ENCODE assay signal across 21 mouse cellular contexts in genomic region chr8:40005207-40005837, GRCm38 (mm10).
DNase-seq lines count a peak whose midpoint lies in the region; ATAC-seq and TF ChIP-seq lines count a peak whose summit lies in the region.
"Had no signal": no experiment of that assay in that cellular context is flagged by ENCODE, and none has a peak within 500 bp of the region (broad histone marks: within the 10 kb centered on the region; RNA-seq: fewer than 3 reads in every experiment).

No protein-coding gene starts in this region.

- H3K27ac ChIP-seq in heart, adult 2 months: peak overlapping the region; percentile 61
- peak overlapping the region; percentile 60 for H3K27ac ChIP-seq in heart, embryonic 13.5 days (replicated peaks)
- H3K27ac ChIP-seq in heart, embryonic 11.5 days (ENCODE audit: low read depth, low read length): no peak overlapping the region
- H3K27ac ChIP-seq in heart, embryonic 16.5 days (ENCODE audit: low read length): peak overlapping the region; percentile 86
- H3K27ac ChIP-seq: embryonic facial prominence, embryonic 15.5 days; forebrain, embryonic 10.5 days; hindbrain, embryonic 12.5 days had no signal

- no peaks in the 10 kb centered on the region for H3K79me2 ChIP-seq in heart, adult 2 months (replicated peaks; ENCODE audit: control insufficient read depth, insufficient read depth, low read length)

- TF ChIP-seq POLR2A in heart, adult 2 months (IDR thresholded peaks at IDR 0.05; ENCODE audit: insufficient read depth, low read depth, low read length): no peak

- H3K9ac ChIP-seq in heart, adult 2 months (ENCODE audit: low read depth, low read length): no peak overlapping the region
- H3K9ac ChIP-seq in heart, embryonic 13.5 days: no peak overlapping the region
- H3K9ac ChIP-seq in heart, embryonic 11.5 days (ENCODE audit: low read depth, low read length): no peak overlapping the region
- H3K9ac ChIP-seq in heart, embryonic 16.5 days (ENCODE audit: low read length): no peak overlapping the region
- H3K9ac ChIP-seq: embryonic facial prominence, embryonic 15.5 days; hindbrain, embryonic 12.5 days had no signal

- H3K4me1 ChIP-seq in heart, adult 2 months (ENCODE audit: control insufficient read depth, insufficient read depth, low read length): no peaks in the 10 kb centered on the region
- H3K4me1 ChIP-seq in heart, embryonic 13.5 days: peaks cover 10% of the 10 kb centered on the region
- H3K4me1 ChIP-seq in heart, embryonic 11.5 days (ENCODE audit: control insufficient read depth, insufficient read depth, low read length): no peaks in the 10 kb centered on the region
- peaks cover 5% of the 10 kb centered on the region; the same call in 1 of the 2 replicates for H3K4me1 ChIP-seq in heart, embryonic 16.5 days (ENCODE audit: control insufficient read depth, insufficient read depth, low read length)
- H3K4me1 ChIP-seq: embryonic facial prominence, embryonic 15.5 days; forebrain, embryonic 10.5 days; hindbrain, embryonic 12.5 days had no signal

- WGBS in heart, adult 2 months: 51% methylated on average over 1 of the region's 1 CpGs
- WGBS in heart, embryonic 13.5 days: 40% methylated on average over 1 of the region's 1 CpGs
- WGBS in heart, embryonic 11.5 days (ENCODE audit: insufficient replicate concordance): 48% methylated on average over 1 of the region's 1 CpGs
- WGBS in heart, embryonic 16.5 days: 50% methylated on average over 1 of the region's 1 CpGs

- H3K4me2 ChIP-seq in heart, embryonic 13.5 days: no peak overlapping the region
- H3K4me2 ChIP-seq in heart, embryonic 11.5 days: no peak overlapping the region
- no peak overlapping the region for H3K4me2 ChIP-seq in heart, embryonic 16.5 days (ENCODE audit: low read depth, low read length)
- H3K4me2 ChIP-seq: embryonic facial prominence, embryonic 15.5 days; hindbrain, embryonic 12.5 days had no signal

- no peaks in the 10 kb centered on the region for H3K36me3 ChIP-seq in heart, adult 2 months (ENCODE audit: control insufficient read depth, insufficient read depth, low read length)
- no peaks in the 10 kb centered on the region for H3K36me3 ChIP-seq in heart, embryonic 13.5 days
- H3K36me3 ChIP-seq in heart, embryonic 11.5 days (ENCODE audit: control insufficient read depth, insufficient read depth, low read length): no peaks in the 10 kb centered on the region
- no peaks in the 10 kb centered on the region for H3K36me3 ChIP-seq in heart, embryonic 16.5 days (ENCODE audit: control insufficient read depth, insufficient read depth)
- H3K36me3 ChIP-seq: embryonic facial prominence, embryonic 15.5 days; forebrain, embryonic 10.5 days; hindbrain, embryonic 12.5 days had no signal

- no peak for DNase-seq in heart, adult 2 months
- no peak for DNase-seq in heart, postnatal 4 days
- DNase-seq in thymus, adult 18-20 months: no peak
- no peak for DNase-seq in embryo, embryonic 9.5 days (ENCODE audit: extremely low spot score)
- DNase-seq: adrenal gland, postnatal 10 days; cerebellum, adult 11-12 months; cerebellum, adult 9-10 months; cerebellum, postnatal 36 days; gastrocnemius, postnatal 36 days; kidney, adult 9 months had no signal

- no peak; the same call in 1 of the 2 replicates for ATAC-seq in heart, embryonic 13.5 days (ENCODE audit: extremely low read depth, insufficient number of reproducible peaks, low FRiP score, low TSS enrichment)
- no peak for ATAC-seq in heart, embryonic 11.5 days (replicated peaks; ENCODE audit: insufficient number of reproducible peaks, low FRiP score, low TSS enrichment)
- ATAC-seq in heart, embryonic 16.5 days (replicated peaks; ENCODE audit: extremely low read depth, insufficient read depth, low FRiP score): peak; percentile 89
- ATAC-seq: forebrain, embryonic 14.5 days; hindbrain, embryonic 16.5 days; inflammation-experienced regulatory T-cells, adult 6 months; intestine, postnatal 0 days had no signal

- H3K9me3 ChIP-seq in heart, embryonic 13.5 days: no peaks in the 10 kb centered on the region
- H3K9me3 ChIP-seq in heart, embryonic 11.5 days (replicated peaks; ENCODE audit: control insufficient read depth, low read length): no peaks in the 10 kb centered on the region
- H3K9me3 ChIP-seq in heart, embryonic 16.5 days (replicated peaks; ENCODE audit: control insufficient read depth, low read length): no peaks in the 10 kb centered on the region
- H3K9me3 ChIP-seq: embryonic facial prominence, embryonic 15.5 days; forebrain, embryonic 10.5 days; hindbrain, embryonic 12.5 days had no signal

- TF ChIP-seq CTCF in heart, adult 2 months (IDR thresholded peaks at IDR 0.05): peak; percentile 25; the same call in 1 of the 2 replicates

- TF ChIP-seq EP300 in heart, adult 2 months (IDR thresholded peaks at IDR 0.05; ENCODE audit: insufficient read depth, low read depth, low read length): no peak

- H3K27me3 ChIP-seq in heart, adult 2 months (ENCODE audit: control insufficient read depth, insufficient read depth, low read length): no peaks in the 10 kb centered on the region
- no peaks in the 10 kb centered on the region for H3K27me3 ChIP-seq in heart, embryonic 13.5 days (replicated peaks)
- no peaks in the 10 kb centered on the region for H3K27me3 ChIP-seq in heart, embryonic 11.5 days (ENCODE audit: control insufficient read depth, insufficient read depth, low read length)
- H3K27me3 ChIP-seq in heart, embryonic 16.5 days (ENCODE audit: control insufficient read depth, insufficient read depth, low read length): no peaks in the 10 kb centered on the region
- H3K27me3 ChIP-seq: embryonic facial prominence, embryonic 15.5 days; hindbrain, embryonic 12.5 days had no signal

- intact Hi-C loops in heart, adult 2 months (cut with DNase I): no loop called here

- H3K4me3 ChIP-seq in heart, adult 2 months: no peak overlapping the region
- H3K4me3 ChIP-seq in heart, embryonic 13.5 days: no peak overlapping the region
- no peak overlapping the region for H3K4me3 ChIP-seq in heart, embryonic 11.5 days (ENCODE audit: low read depth, low read length)
- H3K4me3 ChIP-seq in heart, embryonic 16.5 days (ENCODE audit: low read length): no peak overlapping the region
- H3K4me3 ChIP-seq: embryonic facial prominence, embryonic 15.5 days; erythroblast, embryonic 14.5 days; forebrain, embryonic 10.5 days; hindbrain, embryonic 12.5 days had no signal
